Mouse (Mus musculus): ENCODE data around the gene Abhd17b.

DNA sequence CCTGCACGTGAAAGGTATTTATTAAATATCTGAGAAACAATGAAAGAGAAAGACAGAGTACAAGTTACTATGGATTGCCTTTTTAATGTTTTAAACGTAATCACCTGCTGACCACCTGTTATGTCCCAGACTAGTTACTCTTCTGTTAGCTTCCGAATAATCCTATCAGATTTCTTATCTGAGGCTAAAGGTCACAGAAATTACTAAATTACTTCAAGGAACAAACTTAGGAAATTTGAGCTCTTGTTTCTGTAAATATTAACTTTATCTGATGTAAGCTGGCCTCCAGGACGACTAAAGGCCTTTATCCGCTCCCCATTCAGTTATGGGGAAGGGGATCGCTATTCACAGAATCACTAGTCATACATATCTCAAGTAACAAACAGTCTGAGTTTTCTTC, 1.3 kb upstream of the Abhd17b start:
- TF ChIP-seq CTCF (conservative IDR thresholded peaks at IDR 0.05; ENCODE audit: low read length) (no peak), POU5F1 (IDR thresholded peaks at IDR 0.05; ENCODE audit: borderline replicate concordance, low read length) (no peak), NANOG (IDR thresholded peaks at IDR 0.05; ENCODE audit: borderline replicate concordance, low read length) (no peak)

All from E14TG2a.4 (cell line).